Mouse (Mus musculus): ENCODE results near the gene Psen2.

Gene Psen2

DNA sequence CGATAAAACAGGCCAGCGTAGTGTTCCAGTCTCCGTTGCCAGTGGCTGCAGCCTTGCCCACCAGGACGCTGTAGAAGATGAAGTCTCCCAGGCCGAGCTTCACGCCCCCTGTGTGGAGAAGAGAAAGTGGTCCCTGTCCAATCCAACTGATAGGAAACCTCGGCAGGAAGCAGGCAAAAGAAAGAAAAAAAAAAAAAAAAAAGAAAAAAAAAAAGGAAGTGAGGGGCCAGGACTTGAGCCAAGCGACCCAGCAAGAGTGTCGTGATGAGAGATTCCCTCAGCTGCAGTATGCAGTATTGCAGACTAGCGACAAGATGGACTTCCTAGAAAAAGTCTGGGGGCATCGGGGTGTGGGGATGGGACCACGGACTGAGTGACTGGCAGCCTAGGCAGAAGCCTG lies 34.4 kb downstream of the Psen2 start:
- CTCF ChIA-PET, result interaction anchor here in 1 of 4 experiments (0.6 kb wide), 1 partner anchor 33 kb away, joined by 5 read pairs; no protein-coding TSS in a partner anchor
- POLR2A ChIA-PET, result interaction anchor here in 2 of 4 experiments (0.7 to 1.0 kb wide), 4 partner anchors 21 to 682 kb away, joined by 3 to 5 read pairs (median 4); no protein-coding TSS in a partner anchor

DNA sequence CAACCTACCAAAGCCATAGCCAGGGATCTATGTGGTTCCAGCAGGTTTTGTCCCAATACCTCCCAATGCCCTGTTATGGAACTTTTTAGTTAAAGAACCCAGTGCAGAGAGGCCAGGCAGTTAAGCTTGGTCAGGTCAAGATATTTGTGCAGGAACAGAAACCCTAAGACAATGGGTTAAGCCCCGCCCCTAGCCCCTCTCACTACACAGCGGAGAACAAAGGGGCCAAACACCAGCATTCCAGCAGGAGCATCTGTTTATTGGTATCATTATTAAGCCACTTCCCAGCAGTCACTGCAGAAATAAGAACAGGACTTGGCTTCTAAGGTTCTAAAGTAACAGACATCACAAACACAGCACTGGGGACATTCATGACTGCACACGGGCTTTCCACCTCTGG lies 36.5 kb downstream of the Psen2 start:
- ChIA-PET CTCF (interaction anchor here in 3 of 4 experiments (0.6 to 1.8 kb wide), 11 partner anchors 12 to 581 kb away, joined by 3 to 11 read pairs (median 4); no protein-coding TSS in a partner anchor), POLR2A (interaction anchor here in 3 of 4 experiments (0.6 to 2.2 kb wide), 16 partner anchors 10 to 624 kb away, joined by 3 to 11 read pairs (median 4); partner anchors contain the start of gene Sde2 (in 1 of the 3))

DNA sequence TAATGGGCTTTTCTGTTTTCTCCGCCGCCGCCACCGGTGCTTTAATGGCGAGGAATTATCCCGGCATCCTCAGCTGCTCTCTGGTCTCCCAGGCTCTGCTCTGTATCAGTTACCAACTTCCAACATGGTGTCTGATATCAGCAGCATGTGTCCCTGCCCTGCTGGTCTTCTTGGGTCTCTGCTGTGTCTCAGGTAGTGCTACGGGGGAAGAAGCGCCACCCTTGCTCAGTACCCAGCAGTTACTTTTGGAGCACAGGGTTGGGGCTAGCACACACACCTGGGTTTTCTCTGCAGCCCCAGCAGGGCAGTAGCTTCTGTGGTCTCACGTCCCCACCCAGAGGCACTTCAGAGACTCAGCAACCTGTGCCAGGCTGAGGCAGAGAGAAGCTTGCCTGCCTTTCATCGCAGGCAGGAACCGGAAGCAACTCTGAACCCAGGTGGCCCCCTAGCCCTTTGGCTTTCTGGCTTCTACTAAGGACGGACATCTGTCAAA lies 37.0 kb downstream of the Psen2 start:
- ChIA-PET CTCF (interaction anchor here (0.5 to 1.8 kb wide), 13 partner anchors 11 to 581 kb away, joined by 3 to 11 read pairs (median 4); no protein-coding TSS in a partner anchor), POLR2A (interaction anchor here in 3 of 4 experiments (0.6 to 2.2 kb wide), 19 partner anchors 10 to 624 kb away, joined by 3 to 11 read pairs (median 3); partner anchors contain the start of gene Sde2 (in 1 of the 3))

DNA sequence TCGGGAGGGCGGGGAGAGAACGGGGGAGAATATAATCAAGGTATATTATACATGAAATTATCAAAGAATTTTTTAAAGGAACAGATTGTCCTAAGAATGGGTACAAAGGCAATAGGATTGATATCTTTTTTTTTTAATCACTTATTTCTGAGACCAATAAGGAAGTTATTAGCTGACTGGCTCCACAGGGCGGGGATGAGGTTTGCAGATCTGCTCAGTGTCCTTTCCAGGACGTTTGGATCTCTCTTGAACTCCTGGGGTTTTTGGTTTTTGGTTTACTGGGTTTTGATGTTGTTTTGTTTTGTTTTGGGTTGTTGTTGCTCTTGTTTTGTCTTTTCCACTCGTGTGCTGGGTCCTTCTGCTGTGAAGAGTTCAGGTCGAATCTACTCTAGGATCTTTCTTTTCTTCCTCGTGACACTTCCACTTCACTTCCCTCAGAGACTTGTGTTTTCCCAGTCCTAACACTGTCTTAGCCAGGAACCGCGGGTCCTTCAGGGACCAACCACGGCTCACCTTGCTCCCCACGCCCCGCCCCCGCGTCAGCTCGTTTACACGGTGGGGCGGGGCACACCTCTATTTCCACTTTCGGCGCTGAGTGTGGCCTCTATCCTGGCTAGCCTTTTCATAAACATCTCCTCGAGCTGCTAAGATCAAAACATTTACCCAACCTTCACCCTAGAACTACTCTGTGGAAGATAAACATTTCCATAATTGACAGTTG lies 37.6 kb downstream of the Psen2 start:
- ChIA-PET POLR2A (interaction anchor here in 3 of 4 experiments (0.6 to 2.2 kb wide), 18 partner anchors 9 to 625 kb away, joined by 3 to 11 read pairs (median 4); partner anchors contain the start of gene Sde2 (in 1 of the 3)), CTCF (interaction anchor here in 3 of 4 experiments (0.5 to 1.8 kb wide), 15 partner anchors 10 to 580 kb away, joined by 3 to 11 read pairs (median 4); no protein-coding TSS in a partner anchor)

DNA sequence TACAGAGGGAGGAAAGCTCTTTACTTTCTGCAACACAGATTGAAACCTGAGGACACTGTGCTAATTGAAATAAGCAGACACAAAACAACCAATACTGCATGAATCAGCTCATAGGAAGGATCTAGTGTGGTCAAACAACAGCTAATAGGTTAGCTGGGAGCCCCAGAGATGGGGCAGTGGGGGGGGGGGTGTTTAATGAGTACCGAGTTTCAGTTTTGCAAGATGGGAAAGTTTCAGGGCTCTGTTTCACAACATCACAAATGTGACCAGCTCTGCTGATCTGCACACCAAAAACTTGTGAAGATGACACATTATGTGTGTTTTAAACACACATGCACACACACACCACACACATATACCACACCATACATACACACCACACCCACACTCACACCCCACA lies 41.2 kb downstream of the Psen2 start:
- ChIA-PET POLR2A (interaction anchor here in 2 of 4 experiments (0.7 to 1.2 kb wide), 3 partner anchors 24 to 546 kb away, joined by 3 to 6 read pairs (median 4); no protein-coding TSS in a partner anchor), CTCF (interaction anchor here in 3 of 4 experiments (0.6 to 3.2 kb wide), 4 partner anchors 8 to 379 kb away, joined by 3 to 9 read pairs (median 9); no protein-coding TSS in a partner anchor)

DNA sequence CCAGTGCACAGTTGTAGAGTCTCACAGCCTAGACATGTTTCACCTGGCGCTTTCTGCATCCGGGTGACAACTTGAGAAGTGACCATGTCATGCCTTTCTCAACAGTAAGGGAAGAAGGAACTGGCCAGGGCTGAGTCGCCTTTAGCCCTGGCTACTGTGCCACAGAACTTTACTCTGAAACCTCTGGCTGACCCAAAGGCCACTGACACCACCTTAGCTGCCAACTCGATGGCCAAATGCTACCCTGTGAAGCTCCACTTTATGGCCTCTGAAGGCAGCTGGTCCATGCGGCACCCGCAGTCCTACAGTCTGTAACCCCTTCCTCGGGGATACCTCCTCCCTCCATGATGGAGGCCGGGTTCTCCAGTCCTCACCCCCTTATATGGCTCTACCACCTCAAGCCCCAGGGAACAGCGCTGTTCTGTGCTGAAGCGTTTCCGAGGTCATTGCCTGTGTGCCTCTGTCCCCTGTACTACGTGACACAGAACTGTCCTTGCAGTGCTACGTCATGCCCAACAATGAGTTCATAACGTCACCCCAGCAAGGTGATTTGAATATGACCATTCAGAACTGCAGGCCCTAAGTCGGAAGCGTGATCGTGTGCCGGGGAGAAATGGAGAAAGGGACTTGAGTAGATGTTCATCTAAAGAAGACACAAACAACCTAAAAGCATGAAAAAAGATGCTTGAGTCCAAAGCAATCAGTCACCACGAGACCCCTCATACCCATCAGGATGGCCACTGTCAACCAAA lies 42.3 kb downstream of the Psen2 start:
- ChIA-PET CTCF (interaction anchor here (0.6 to 3.2 kb wide), 5 partner anchors 9 to 497 kb away, joined by 3 to 10 read pairs (median 5); no protein-coding TSS in a partner anchor), POLR2A (interaction anchor here in 1 of 4 experiments (1.2 kb wide), 1 partner anchor 31 kb away, joined by 4 read pairs; no protein-coding TSS in a partner anchor)

DNA sequence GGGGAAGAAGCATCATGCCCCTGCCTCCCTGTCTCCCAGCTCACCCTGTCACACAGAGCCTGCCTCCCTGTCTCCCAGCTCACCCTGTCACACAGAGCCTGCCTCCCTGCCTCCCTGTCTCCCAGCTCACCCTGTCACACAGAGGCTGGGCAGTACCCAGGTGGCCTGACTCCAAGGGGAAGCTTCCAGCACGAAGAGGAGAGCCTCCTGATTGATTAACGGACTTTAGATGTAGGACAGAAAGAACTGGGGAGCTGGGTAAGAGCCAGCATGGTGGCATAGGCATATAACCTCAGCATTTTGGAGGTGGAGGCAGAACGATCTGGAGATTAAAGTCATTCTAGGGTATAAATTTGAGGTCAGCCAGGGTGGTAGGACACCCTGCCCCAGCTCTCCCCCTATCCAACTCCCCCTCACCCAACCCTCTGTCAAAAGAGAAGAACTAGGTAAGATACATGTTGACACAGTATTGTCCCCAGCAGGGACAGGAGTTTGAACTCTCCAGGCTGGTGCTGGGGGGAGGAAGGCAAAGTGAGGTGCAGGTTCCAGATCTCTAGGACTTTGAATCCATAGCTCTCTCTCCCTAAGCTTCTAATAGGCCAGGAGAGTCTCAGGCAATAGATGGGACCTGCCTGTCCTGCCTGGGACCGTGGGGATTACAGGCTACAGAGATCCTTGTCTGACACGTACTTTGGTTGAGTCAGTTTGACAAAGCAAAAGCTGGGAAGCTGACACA lies 46.5 kb downstream of the Psen2 start:
- CTCF ChIA-PET, result interaction anchor here in 1 of 4 experiments (1.1 to 1.6 kb wide), 3 partner anchors 41 to 363 kb away, joined by 3 to 8 read pairs (median 4); no protein-coding TSS in a partner anchor
- POLR2A ChIA-PET, result interaction anchor here in 2 of 4 experiments (0.6 to 1.7 kb wide), 6 partner anchors 10 to 438 kb away, joined by 3 to 4 read pairs (median 4); no protein-coding TSS in a partner anchor

DNA sequence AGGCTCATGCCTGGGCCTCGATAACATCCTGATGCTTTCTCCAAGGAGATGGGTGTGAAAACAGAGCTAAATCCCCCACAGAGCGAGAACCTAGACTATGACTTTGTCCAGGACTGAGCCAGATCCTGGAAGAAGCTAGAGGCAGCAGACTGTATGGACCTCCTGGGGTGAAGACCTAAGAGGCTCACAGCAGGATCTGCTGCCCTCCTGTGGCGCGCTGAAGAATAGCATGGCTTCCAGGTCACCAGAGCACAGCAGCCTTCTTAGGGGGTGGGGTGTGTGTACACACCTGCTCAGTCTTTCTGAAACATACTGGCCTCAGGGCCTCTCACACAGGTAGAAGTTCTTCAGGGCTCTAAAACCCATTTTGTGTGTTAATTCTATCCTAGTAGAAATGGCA lies 48.2 kb downstream of the Psen2 start:
- ChIA-PET CTCF (interaction anchor here (0.6 to 2.0 kb wide), 35 partner anchors 8 to 1202 kb away, joined by 3 to 17 read pairs (median 4); partner anchors contain the start of gene Coq8a (in 1 of the 4)), POLR2A (interaction anchor here in 3 of 4 experiments (0.6 to 1.7 kb wide), 11 partner anchors 11 to 1916 kb away, joined by 3 to 4 read pairs (median 3); no protein-coding TSS in a partner anchor)

DNA sequence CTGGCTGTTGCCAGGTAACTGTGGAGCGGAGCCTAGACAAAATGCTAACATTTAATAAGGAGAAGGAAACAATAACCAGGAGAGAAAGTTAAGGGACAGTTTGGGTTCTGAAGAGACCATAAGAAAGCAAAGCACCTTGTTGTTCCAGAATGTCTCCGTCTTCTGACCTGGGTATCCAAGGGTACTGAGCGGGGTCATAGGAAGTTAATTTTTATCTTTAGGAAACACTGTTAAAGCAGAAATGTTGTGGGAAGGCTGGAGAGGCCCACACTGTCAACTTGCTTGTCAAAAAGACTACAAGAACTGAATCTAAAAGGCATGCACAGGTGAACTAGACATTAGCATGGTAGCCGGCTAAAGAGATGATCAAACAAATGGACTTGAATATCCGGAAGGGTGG lies 50.3 kb downstream of the Psen2 start:
- POLR2A ChIA-PET, result no interaction called here
- CTCF ChIA-PET, result no interaction called here

DNA sequence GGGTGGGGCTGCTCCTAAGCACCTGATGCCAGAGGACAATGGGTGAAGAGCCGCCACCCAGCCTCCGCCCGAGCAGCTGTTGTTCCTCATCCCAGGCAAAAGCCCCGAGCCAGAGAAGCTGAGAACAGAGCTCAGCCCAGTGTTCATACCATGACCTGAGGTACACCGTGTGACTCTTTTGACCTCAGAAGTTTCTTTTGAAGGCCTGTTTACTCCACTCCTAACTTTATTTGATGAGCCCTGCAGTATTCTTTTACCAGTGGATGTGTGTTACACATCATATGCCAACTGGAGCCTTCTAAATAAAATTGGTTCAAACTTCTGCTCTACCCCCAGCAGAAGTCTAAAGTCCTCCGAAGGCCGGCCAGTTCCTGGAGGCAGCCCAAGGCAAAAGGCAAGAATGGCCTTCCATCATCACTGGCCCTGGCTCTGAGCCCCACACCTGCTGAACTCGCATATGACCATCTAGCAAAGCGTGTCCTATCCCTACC lies 52.4 kb downstream of the Psen2 start:
- ChIA-PET CTCF (interaction anchor here in 3 of 4 experiments (1.1 to 1.4 kb wide), 6 partner anchors 9 to 363 kb away, joined by 3 to 5 read pairs (median 3); no protein-coding TSS in a partner anchor), POLR2A (interaction anchor here in 3 of 4 experiments (1.0 to 2.2 kb wide), 12 partner anchors 9 to 408 kb away, joined by 3 to 20 read pairs (median 4); partner anchors contain the start of gene Coq8a (in 1 of the 3))

DNA sequence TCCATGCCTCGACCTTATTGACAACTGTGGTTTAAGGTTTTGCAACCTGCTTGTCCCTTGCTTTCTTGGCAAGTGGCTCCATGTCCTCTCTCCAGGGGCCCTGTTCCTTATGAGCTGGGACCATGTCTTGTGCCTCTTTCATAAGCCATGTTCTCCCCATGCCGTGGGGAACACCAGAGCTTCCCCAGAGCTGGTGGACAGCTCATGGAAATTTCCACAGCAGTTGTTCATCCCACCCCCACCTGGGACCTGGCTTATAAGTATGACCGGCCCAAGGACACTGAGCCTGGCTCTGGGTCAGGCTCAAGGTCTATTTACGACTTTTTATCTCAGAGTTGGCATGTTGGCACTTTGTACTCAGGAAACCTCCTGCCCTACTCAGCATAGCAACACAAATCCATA lies 53.2 kb downstream of the Psen2 start:
- CTCF ChIA-PET, result interaction anchor here in 3 of 4 experiments (1.1 to 1.4 kb wide), 4 partner anchors 14 to 362 kb away, joined by 3 to 5 read pairs (median 4); no protein-coding TSS in a partner anchor
- POLR2A ChIA-PET, result interaction anchor here in 3 of 4 experiments (1.0 to 2.2 kb wide), 12 partner anchors 8 to 407 kb away, joined by 3 to 20 read pairs (median 4); partner anchors contain the start of gene Coq8a (in 1 of the 3)

DNA sequence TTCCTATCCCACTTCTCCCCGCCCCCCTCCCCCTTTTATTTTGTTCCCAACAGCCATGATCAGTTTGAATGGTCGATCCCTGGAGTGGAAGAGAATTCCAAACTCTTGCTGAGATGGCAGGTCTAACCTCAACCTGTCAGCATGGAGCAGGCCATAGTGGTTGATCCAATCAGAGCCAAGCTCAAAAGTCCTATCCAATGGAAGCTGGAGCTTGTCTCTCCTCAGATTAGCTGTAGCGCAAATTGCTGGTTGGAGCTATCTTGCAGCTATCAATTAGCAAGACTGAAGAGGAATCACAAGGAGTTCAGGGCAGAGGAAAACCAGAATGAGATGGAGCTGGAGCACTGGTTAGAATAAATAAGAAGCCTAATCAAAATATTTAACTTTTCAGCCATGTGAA lies 54.9 kb downstream of the Psen2 start:
- ChIA-PET CTCF (interaction anchor here in 1 of 4 experiments (1.2 kb wide), 1 partner anchor 27 kb away, joined by 3 read pairs; no protein-coding TSS in a partner anchor), POLR2A (interaction anchor here in 2 of 4 experiments (0.6 to 1.4 kb wide), 6 partner anchors 12 to 360 kb away, joined by 3 to 9 read pairs (median 4); partner anchors contain the start of gene Parp1 (in 1 of the 2))

DNA sequence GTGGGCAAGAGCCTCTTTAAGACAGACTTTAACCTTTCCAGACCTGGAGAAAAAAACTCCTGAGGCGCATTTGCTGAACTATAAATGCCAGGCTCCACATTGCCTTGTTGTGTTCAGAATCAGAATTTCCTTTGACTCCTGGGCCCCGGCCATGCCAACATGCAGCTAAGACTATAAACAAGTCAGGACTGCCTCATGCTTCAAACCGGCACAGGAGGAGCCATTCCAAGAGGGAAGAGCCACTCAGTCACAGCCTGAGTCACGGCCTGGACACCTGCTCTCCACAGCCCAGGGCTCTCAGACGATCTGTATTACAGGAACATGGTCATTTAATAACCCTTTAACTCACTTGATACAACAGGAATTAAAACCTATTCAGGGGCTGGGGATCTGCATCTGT lies 62.5 kb downstream of the Psen2 start:
- ChIA-PET POLR2A (interaction anchor here in 1 of 4 experiments (0.9 kb wide), 1 partner anchor 19 kb away, joined by 3 read pairs; no protein-coding TSS in a partner anchor), CTCF (interaction anchor here in 1 of 4 experiments (1.8 kb wide), 1 partner anchor 347 kb away, joined by 6 read pairs; no protein-coding TSS in a partner anchor)

DNA sequence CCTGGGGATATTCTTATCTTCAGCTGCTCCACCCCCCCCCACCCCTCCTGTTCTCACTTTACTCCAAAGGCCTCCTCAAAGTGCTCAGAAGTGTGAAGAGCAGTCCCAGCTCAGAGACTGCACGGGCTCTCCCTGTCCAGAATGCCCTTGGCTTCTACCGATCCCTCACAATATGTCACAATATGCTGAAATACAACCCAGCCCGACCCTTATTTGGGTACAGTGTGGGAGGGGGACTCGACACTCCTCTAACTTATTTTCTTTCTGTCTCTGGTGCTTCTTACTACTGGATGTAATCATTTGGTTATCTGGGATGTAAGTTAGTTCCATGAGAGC lies 63.6 kb downstream of the Psen2 start:
- ChIA-PET POLR2A (interaction anchor here in 2 of 4 experiments (0.9 to 1.3 kb wide), 2 partner anchors 11 to 18 kb away, joined by 3 to 4 read pairs; no protein-coding TSS in a partner anchor), CTCF (interaction anchor here in 1 of 4 experiments (1.8 to 1.9 kb wide), 2 partner anchors 16 to 346 kb away, joined by 6 to 8 read pairs; no protein-coding TSS in a partner anchor)

DNA sequence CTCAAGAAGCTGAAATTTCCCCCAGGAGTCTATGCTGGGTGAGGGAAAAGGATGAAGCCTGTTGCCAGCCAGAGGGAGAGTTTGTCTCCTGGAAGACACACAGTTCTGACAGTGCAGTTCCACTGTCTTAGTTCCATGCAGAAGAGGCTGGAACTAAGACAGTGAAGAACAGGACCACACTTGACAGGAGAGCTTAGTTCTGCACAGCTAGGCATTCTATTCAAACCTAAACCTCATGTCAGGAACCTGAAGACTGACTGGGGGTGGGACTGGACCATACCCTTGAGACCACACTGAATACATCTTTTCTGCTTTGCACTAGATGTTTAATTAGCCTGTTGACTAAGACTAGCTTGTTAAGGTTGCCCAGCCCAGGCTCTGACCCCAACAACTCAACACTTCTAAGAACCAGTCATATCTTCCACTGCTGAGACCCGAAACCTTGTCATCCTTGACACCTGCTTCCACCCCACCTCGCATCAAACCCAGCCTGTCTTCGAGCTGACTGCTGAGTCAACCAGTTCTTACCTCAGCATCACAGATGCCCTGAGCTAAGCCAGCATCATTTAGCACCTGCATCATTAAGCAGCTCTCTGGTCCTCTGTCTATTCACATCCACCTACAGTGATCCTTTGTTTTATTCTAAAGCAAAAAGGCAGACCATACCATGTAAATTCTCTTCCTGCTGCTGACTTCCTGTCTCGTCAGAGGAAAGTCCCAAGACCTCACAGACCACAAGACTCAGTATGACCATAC lies 64.1 kb downstream of the Psen2 start, which contains the start of gene Coq8a:
Gene Coq8a, minus strand, starts transcription at position 644 of the 756 bp plus-strand sequence.
- CTCF ChIA-PET, result interaction anchor here in 1 of 4 experiments (0.5 to 1.9 kb wide), 4 partner anchors 16 to 752 kb away, joined by 3 to 8 read pairs (median 4); no protein-coding TSS in a partner anchor
- POLR2A ChIA-PET, result interaction anchor here in 1 of 4 experiments (1.3 kb wide), 1 partner anchor 11 kb away, joined by 4 read pairs; no protein-coding TSS in a partner anchor

DNA sequence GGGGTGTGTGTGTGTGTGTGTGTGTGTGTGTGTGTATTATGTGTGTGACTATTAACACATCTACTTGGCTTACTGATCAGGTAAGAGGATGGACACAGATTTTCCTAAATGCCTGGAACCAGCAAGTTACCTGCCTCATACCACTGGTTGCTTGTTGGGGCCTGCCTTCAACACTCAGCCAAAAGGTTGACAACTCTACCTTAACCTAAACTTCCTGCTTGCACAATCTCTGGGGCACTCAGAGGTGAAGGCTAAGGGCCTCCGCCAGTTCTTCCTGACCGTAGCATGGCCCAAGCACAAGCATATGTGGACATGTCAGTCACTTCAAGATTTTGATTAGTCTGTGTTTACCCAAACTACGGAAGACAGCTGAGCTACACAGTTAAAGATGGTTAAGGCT lies 65.3 kb downstream of the Psen2 start:
- ChIA-PET CTCF (interaction anchor here in 2 of 4 experiments (0.6 to 1.9 kb wide), 2 partner anchors 17 to 462 kb away, joined by 5 to 8 read pairs; no protein-coding TSS in a partner anchor), POLR2A (interaction anchor here in 2 of 4 experiments (0.6 to 1.0 kb wide), 3 partner anchors 8 to 893 kb away, joined by 3 to 7 read pairs (median 3); no protein-coding TSS in a partner anchor)

All from embryonic stem cell, embryonic (primary cell).